Mouse (Mus musculus) hindbrain, embryonic 14.5 days (tissue): ENCODE measurements around the gene Hist1h4c. TPM values are rescaled to one million over a fixed set of nuclear protein-coding genes. Genes with fewer than 3 reads are reported as not detected.
"Not testable (repeated sequence)": the region's sequence is repeated elsewhere in the genome, so short reads cannot be mapped to it uniquely, and the experiment has no call there.

Experiments
- ATAC-seq: fragments of 200-750 bp; cut with Nextera tagmentation; 2 replicates; pipeline ENCODE4 v1.8.0; 2017; ENCODE audit warnings: moderate number of reproducible peaks, mild to moderate bottlenecking, moderate TSS enrichment, moderate library complexity; ENCODE audit not compliant: low FRiP score
- DNase-seq: peaks from one replicate; pipeline ENCODE4 v3.0.0-alpha.2; 2015; ENCODE audit warnings: low spot score
- H3K27ac ChIP-seq: fragments of 300-500 bp; sonication (generic); 2 replicates; pipeline ENCODE4 v1.5.1; 2014; ENCODE audit warnings: mild to moderate bottlenecking, moderate library complexity
- H3K27me3 ChIP-seq: fragments of 300-500 bp; sonication (generic); 2 replicates; pipeline ENCODE4 v1.6.1; 2014; ENCODE audit warnings: mild to moderate bottlenecking, low read length, mixed read lengths; ENCODE audit not compliant: control insufficient read depth, insufficient read depth
- H3K36me3 ChIP-seq: fragments of 300-500 bp; sonication (generic); replicated peaks from 2 replicates; pipeline ENCODE4 v1.6.1; 2014; ENCODE audit not compliant: control insufficient read depth, insufficient read depth
- H3K4me1 ChIP-seq: fragments of 300-500 bp; sonication (generic); replicated peaks from 2 replicates; pipeline ENCODE4 v1.6.1; 2014; ENCODE audit warnings: antibody characterized with exemption, low read length, mixed read lengths; ENCODE audit not compliant: control insufficient read depth, insufficient read depth
- H3K4me2 ChIP-seq: fragments of 300-500 bp; sonication (generic); replicated peaks from 2 replicates; pipeline ENCODE4 v1.6.1; 2014; ENCODE audit warnings: mild to moderate bottlenecking, moderate library complexity
- H3K4me3 ChIP-seq: fragments of 300-500 bp; sonication (generic); replicated peaks from 2 replicates; pipeline ENCODE4 v1.5.1; 2014; ENCODE audit warnings: mild to moderate bottlenecking, low read length
- H3K9ac ChIP-seq: fragments of 300-500 bp; sonication (generic); 2 replicates; pipeline ENCODE4 v1.6.1; 2014
- H3K9me3 ChIP-seq: fragments of 300-500 bp; sonication (generic); 2 replicates; pipeline ENCODE4 v1.6.1; 2016; ENCODE audit warnings: low read length; ENCODE audit not compliant: control insufficient read depth
- WGBS: fragments of 180-500 bp; shearing (Covaris S2); extraction: QIAGEN DNeasy Blood & Tissue Kit; methylation state at CpG from one replicate; pipeline ENCODE4 v1.1.7; 2014; 5-methylcytosine and 5-hydroxymethylcytosine counted together
- polyA plus RNA-seq: library from polyadenylated mRNA; unstranded; fragments of >200 nt; fragmentation: Nextera tagmentation; extraction: Ambion mirVana; gene quantifications from 2 replicates; pipeline ENCODE4 v1.2.1, GENCODE M21; 2014

Hist1h4c gene
- polyA plus RNA-seq, 1 experiment from 2014 or later: 3.5 TPM

DNA sequence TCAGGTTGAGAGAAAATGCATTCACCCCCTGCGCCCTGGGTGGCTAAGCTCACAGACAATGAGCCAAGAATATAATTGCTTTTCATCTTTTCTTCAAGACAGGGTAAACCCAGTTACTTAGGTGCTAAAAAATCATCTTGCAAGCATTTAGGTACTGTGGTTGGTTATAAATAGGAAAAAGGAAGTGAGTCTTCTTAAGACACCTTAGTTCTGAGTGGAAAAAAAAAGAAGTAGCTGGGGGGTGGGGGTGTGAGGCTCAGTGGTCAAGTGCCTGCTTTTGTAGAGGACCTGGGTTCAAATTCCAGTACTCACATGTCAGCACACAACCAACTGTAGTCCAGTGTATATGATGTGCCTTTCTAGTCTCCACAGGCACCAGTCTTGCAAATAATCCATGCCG lies 9.3 kb downstream of the Hist1h4c start:
- no peak overlapping the region for H3K9ac ChIP-seq
- H3K36me3 ChIP-seq: no peaks in the 10 kb centered on the region
- no peak overlapping the region for H3K27ac ChIP-seq
- no peak overlapping the region for H3K4me2 ChIP-seq
- H3K4me1 ChIP-seq: peaks cover 10% of the 10 kb centered on the region
- H3K9me3 ChIP-seq: no peaks in the 10 kb centered on the region
- WGBS: 93% methylated on average over 2 of the region's 2 CpGs
- H3K4me3 ChIP-seq: no peak overlapping the region
- DNase-seq: no peak
- no peaks in the 10 kb centered on the region for H3K27me3 ChIP-seq
- no peak for ATAC-seq

DNA sequence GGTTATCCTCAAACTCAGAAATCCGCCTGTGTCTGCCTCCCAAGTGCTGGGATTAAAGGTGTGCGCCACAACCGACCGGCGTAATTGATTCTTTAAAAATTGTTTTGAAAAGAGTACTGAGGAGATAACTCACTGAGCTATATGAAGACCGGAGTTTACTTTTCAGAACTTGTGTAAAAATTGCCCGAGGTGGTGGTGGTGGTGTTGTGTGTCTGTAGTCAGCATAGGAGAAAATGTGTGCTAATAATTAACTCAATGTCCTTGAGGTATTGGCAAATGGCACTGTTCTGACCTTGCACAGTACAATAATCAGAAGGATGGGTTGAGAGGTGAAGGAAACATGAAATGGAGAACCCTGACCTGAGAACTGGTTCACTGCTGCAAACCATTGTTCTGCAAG lies 10.3 kb downstream of the Hist1h4c start:
- H3K27me3 ChIP-seq: no peaks in the 10 kb centered on the region
- no peaks in the 10 kb centered on the region for H3K36me3 ChIP-seq
- no peak overlapping the region for H3K4me3 ChIP-seq
- H3K4me1 ChIP-seq: peaks cover 14% of the 10 kb centered on the region
- no peak overlapping the region for H3K27ac ChIP-seq
- ATAC-seq (no peak), DNase-seq (no peak)
- H3K9ac ChIP-seq: no peak overlapping the region
- 96% methylated on average over 7 of the region's 7 CpGs for WGBS
- H3K4me2 ChIP-seq: no peak overlapping the region
- no peaks in the 10 kb centered on the region for H3K9me3 ChIP-seq

DNA sequence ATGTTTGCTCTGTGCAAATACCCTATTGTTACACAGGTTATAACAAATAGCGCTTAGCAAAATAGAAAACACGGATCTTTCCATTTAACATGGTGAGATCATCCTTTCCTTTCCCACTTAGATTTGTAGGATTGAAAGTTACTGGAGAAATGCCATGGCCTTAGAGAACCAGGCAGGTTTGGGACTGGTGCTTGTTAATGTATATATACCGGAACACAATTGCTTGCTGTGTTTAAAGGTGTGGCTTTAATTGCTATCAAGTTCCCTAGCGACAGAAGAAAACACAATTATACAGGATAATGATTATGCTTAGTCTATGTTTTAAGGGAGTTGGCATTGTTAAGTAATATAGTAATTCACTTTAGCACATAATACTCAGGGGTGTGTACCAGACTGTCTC lies 11.1 kb downstream of the Hist1h4c start:
- Histone ChIP-seq H3K9me3 (no peaks in the 10 kb centered on the region), H3K27me3 (no peaks in the 10 kb centered on the region), H3K4me1 (peaks cover 18% of the 10 kb centered on the region), H3K4me2 (no peak overlapping the region), H3K4me3 (no peak overlapping the region), H3K36me3 (no peaks in the 10 kb centered on the region), H3K27ac (no peak overlapping the region), H3K9ac (no peak overlapping the region)
- DNase-seq (no peak), ATAC-seq (no peak)
- WGBS: 91% methylated on average over 4 of the region's 4 CpGs

DNA sequence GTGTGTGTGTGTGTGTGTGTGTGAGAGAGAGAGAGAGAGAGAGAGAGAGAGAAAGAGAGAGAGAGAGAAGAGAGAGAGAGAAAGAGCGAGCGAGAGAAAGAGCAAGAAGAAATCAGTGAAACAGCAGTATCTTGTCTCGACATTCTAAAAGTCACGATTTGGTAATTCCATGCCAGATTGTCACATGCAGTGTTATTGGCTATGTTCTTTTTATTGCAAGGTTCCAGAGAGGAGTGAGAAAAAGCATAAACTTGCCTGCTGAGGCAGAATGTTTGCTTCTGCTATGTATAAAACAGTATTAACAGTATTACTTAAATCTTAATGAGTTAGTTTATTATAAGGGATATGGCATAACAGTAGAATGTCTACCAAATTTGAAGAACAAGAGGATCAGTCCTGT lies 12.3 kb downstream of the Hist1h4c start:
- no peak for DNase-seq
- WGBS: 55% methylated on average over 4 of the region's 4 CpGs

DNA sequence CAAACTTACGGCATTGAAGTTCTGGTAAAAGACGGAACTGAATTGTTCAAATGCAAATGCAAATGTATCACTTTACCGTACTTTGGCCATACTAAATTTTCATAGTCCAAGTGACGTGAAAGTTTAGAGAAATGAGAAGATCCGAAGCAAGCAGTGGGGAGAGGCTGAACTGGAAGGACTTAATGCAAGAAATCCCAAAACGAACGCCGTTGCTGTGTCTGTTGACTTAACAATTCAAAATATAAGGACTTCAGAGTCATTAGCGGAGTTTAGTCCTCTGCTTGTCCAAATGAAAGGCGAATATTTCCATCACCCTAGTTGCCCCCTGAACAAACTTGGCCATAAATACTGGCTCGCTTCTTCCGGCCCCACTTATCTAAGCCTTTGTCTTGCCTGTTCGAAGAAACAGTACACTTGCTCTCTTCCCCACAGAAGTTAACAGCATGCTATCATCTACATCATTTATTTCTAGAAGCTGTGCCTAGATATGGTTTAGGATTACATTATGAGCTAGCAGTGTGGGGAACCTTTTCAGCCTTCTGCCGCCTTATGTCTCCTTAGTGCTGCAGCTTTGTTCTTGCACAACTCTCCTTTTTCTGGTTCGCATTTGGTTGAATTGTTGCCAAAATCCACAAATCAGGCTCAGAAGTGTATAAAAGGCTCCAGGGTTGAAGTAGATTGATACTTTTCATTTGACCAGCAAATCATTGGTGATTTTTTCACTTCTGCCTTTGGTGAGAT lies 13.0 kb downstream of the Hist1h4c start:
- ATAC-seq (no peak), DNase-seq (peak; percentile 61)
- H3K36me3 ChIP-seq: no peaks in the 10 kb centered on the region
- H3K9ac ChIP-seq: peak overlapping the region; percentile 60
- H3K4me1 ChIP-seq: peaks cover 18% of the 10 kb centered on the region
- H3K4me2 ChIP-seq: peak overlapping the region; percentile 72
- no peaks in the 10 kb centered on the region for H3K27me3 ChIP-seq
- peak overlapping the region; percentile 43 for H3K4me3 ChIP-seq
- no peaks in the 10 kb centered on the region for H3K9me3 ChIP-seq
- 14% methylated on average over 15 of the region's 15 CpGs for WGBS
- peak overlapping the region; percentile 91 for H3K27ac ChIP-seq

More for the DNA sequence above, 12.3 kb downstream of the Hist1h4c start:
- Histone ChIP-seq H3K9me3 (no peaks in the 10 kb centered on the region), H3K27ac (no peak overlapping the region), H3K36me3 (no peaks in the 10 kb centered on the region), H3K4me3 (peak overlapping the region; percentile 43), H3K27me3 (no peaks in the 10 kb centered on the region), H3K9ac (peak overlapping the region; percentile 60), H3K4me1 (peaks cover 18% of the 10 kb centered on the region), H3K4me2 (peak overlapping the region; percentile 72)
- ATAC-seq: no peak

DNA sequence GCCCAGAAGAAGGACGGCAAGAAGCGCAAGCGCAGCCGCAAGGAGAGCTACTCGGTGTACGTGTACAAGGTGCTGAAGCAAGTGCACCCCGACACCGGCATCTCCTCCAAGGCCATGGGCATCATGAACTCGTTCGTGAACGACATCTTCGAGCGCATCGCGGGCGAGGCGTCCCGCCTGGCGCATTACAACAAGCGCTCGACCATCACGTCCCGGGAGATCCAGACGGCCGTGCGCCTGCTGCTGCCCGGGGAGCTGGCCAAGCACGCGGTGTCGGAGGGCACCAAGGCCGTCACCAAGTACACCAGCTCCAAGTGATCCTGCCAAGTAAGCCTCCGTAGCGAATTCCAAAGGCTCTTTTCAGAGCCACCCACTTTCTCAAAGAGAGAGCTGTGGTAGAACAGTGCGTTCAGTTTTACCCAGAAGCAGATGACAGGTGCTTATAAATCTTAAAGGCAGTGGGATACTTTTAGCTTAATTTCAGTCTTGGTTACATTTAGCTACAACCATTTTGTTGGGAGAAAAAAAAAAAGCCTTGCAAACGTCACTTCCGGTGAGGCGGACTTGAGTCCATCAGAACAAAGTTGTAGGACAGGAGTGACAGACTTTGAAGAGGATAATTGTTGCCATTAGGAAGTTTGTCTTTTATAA lies 13.8 kb downstream of the Hist1h4c start:
- ATAC-seq (peak; percentile 1), DNase-seq (peak; percentile 88)
- peak overlapping the region; percentile 91 for H3K27ac ChIP-seq
- under 1% methylated on average over 12 of the region's 37 CpGs for WGBS
- peaks cover 18% of the 10 kb centered on the region for H3K4me1 ChIP-seq
- peak overlapping the region; percentile 60 for H3K9ac ChIP-seq
- H3K4me2 ChIP-seq: peak overlapping the region; percentile 72
- not testable (repeated sequence) for H3K9me3 ChIP-seq, H3K36me3 ChIP-seq, H3K27me3 ChIP-seq
- H3K4me3 ChIP-seq: peak overlapping the region; percentile 43

DNA sequence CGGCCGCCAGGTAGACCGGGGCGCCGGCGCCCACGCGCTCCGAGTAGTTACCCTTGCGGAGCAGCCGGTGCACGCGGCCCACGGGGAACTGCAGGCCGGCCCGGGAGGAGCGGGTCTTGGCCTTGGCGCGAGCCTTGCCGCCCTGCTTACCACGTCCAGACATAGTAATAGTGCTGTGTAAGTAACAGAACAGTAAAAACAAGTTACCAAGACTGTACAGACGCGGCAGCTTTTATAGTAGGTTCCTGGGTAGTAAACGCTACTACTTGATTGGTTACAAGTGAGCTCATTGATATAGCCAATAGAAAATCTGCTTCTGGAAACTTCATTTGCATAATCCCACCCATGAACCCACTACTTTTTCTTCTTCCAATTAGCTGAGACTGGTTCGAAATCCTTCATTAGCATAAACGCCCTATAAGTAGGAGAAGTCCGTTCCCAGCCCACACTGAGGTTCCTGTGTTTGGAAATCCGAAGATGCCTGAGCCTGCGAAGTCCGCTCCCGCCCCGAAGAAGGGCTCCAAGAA lies 14.4 kb downstream of the Hist1h4c start, which contains the start of the genes Hist1h2ac and Hist1h2bc:
TSS of gene Hist1h2ac (minus strand) at position 194 of the 527 bp plus-strand sequence.
TSS of gene Hist1h2bc (plus strand) at position 445 of the 527 bp plus-strand sequence.
- Histone ChIP-seq H3K27me3 (no peaks in the 10 kb centered on the region), H3K9me3 (no peaks in the 10 kb centered on the region), H3K36me3 (no peaks in the 10 kb centered on the region), H3K4me1 (peaks cover 18% of the 10 kb centered on the region), H3K9ac (peak within 1 kb of the TSS; percentile 60), H3K27ac (peak within 1 kb of the TSS; percentile 91), H3K4me3 (peak within 1 kb of the TSS; percentile 43), H3K4me2 (peak within 1 kb of the TSS; percentile 72)
- ATAC-seq (peak; percentile 99), DNase-seq (peak; percentile 95)
- WGBS: 1% methylated on average over 30 of the region's 32 CpGs

DNA sequence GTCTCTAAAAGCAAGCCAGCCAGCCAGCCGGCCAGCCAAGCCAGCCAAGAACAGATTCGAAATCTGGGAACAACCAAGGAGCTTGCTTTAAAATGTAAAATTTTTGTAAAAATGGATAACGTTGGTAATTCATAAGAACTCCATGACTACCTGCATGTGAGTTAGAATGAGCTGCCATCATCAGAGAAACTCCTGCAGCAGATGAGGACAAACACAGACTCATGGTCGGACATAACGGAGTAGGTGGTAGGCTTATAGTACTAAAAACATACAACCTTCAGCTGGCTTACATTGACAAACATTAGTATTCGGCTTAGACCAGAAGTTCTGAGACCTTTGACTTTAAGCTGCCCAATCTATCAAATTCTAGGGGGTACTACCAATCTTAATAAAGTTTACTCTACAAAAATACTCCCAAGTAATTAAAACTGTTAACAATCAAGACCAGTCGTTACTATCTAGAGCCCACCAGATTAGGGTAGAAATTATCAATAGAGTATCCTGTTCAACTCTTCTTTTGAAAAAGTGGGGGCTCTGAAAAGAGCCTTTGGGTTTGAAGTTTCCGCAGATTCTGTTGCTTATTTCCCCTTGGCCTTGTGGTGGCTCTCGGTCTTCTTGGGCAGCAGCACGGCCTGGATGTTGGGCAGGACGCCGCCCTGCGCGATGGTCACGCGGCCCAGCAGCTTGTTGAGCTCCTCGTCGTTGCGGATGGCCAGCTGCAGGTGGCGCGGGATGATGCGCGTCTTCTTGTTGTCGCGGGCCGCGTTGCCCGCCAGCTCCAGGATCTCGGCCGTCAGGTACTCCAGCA lies 15.1 kb downstream of the Hist1h4c start:
- not testable (repeated sequence) for H3K9me3 ChIP-seq, DNase-seq, H3K27me3 ChIP-seq, H3K36me3 ChIP-seq
- Histone ChIP-seq H3K27ac (peak overlapping the region; percentile 91), H3K9ac (peak overlapping the region; percentile 51), H3K4me1 (peaks cover 18% of the 10 kb centered on the region), H3K4me3 (peak overlapping the region; percentile 43), H3K4me2 (peak overlapping the region; percentile 72)
- 15% methylated on average over 12 of the region's 30 CpGs for WGBS
- ATAC-seq: peak; percentile 63; the same call in 1 of the 2 replicates

DNA sequence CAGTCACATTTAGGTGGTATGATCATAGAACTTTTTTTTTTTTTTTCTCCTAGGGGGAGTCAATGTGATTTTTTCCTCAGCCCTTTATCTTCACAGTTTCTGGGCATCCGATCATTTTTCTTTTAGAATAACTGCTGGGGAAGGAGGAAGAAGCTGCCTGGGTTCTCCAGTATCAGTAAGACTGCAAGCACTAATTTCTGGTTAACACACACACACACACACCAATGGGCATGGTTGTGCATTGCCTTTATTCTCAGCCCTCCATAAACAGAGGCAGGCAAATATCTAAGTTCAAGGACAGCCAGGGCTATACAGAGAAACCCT lies 15.7 kb downstream of the Hist1h4c start:
- 71% methylated on average over 1 of the region's 1 CpGs for WGBS
- peak overlapping the region; percentile 51 for H3K9ac ChIP-seq

More for the DNA sequence above, 15.7 kb downstream of the Hist1h4c start:
- no peak for DNase-seq
- no peaks in the 10 kb centered on the region for H3K9me3 ChIP-seq
- H3K27me3 ChIP-seq: no peaks in the 10 kb centered on the region
- no peaks in the 10 kb centered on the region for H3K36me3 ChIP-seq
- peak overlapping the region; percentile 72 for H3K4me2 ChIP-seq
- no peak for ATAC-seq
- H3K4me3 ChIP-seq: peak overlapping the region; percentile 43
- peak overlapping the region; percentile 91; the same call in 1 of the 2 replicates for H3K27ac ChIP-seq
- peaks cover 18% of the 10 kb centered on the region for H3K4me1 ChIP-seq
